Mouse (Mus musculus) embryonic fibroblast, embryonic 13.5 days (primary cell): Measurements from ENCODE around the gene Gramd1b. TPM values are rescaled to one million over a fixed set of nuclear protein-coding genes. Genes with fewer than 3 reads are reported as not detected.
A peak's percentile ranks its signal among the peaks of the same experiment; 100 is the strongest.

Experiments used
- H3K27ac ChIP-seq: 2 replicates; pipeline ENCODE4 v1.5.1; 2012; ENCODE audit warnings: low read length, control low read depth, inconsistent platforms; ENCODE audit not compliant: insufficient read depth
- H3K4me1 ChIP-seq: 2 replicates; pipeline ENCODE4 v1.6.1; 2011; ENCODE audit warnings: low read length; ENCODE audit not compliant: control insufficient read depth, insufficient read depth
- H3K4me3 ChIP-seq: 2 replicates; pipeline ENCODE4 v1.5.1; 2011; ENCODE audit warnings: mild to moderate bottlenecking, control low read depth, low read length; ENCODE audit not compliant: insufficient read depth
- CTCF ChIP-seq: IDR thresholded peaks from 2 replicates; pipeline ENCODE4 v1.5.1; 2011; ENCODE audit warnings: mild to moderate bottlenecking, control low read depth, low read length, moderate library complexity, borderline replicate concordance; ENCODE audit not compliant: insufficient read depth
- POLR2A ChIP-seq: IDR thresholded peaks from 2 replicates; pipeline ENCODE4 v1.6.1; 2011; ENCODE audit warnings: low read depth, mild to moderate bottlenecking, control low read depth, low read length, moderate library complexity
- polyA plus RNA-seq: library from polyadenylated mRNA; stranded (reverse); fragments of >200 nt; gene quantifications from 2 replicates; pipeline ENCODE4 v1.2.4, GENCODE M21; 2011; ENCODE audit warnings: low read depth; ENCODE audit not compliant: missing spikeins, insufficient read length

Gene Gramd1b
- polyA plus RNA-seq, 1 experiment = 14.3 TPM

DNA sequence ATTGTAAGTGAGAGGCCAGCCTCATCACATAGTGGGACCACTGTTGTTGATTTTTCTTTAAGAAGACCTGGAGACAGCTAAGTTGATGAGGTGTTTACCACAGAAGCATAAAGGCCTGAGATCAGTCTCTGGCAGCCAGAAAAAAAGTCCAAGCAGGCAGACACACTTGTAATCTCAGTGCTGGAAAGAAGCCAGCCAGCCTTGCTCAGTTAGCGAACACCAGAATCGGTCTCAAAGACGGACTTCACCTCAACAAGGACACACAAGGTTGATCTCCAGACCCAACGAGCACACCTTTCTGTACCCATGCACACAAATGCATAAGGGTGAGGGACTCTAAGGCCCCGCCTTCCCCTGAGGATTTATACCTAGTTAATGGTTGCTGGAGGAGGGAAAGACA, 125.9 kb downstream of the Gramd1b start:
- Histone ChIP-seq H3K4me1 (no peaks in the 10 kb centered on the region), H3K27ac (no peak overlapping the region), H3K4me3 (no peak overlapping the region)
- TF ChIP-seq CTCF (no peak), POLR2A (no peak)

DNA sequence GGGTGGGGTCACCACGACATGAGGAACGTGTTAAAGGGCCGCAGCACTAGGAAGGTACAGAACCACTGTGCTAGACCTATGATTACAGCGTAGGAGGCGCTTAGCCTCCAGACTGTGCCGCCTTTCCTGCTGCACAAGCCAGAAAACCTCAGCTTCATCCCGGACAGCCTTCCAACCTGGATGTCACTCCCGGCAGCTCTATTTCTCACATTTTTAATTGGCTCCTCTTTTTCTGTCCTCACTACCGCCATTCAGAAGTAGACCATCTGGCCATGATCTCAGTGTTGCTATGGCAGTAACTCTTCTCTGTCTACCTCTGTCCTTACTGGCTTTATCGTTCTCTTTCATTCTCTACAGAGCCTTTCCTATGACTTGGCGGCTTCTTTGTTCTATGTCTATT, 126.5 kb downstream of the Gramd1b start:
- Histone ChIP-seq H3K4me1 (no peaks in the 10 kb centered on the region), H3K27ac (no peak overlapping the region), H3K4me3 (no peak overlapping the region)
- no peak for TF ChIP-seq CTCF
- TF ChIP-seq POLR2A = no peak

GRCm38 (mm10) chr9:40403750-40404149, 127.4 kb downstream of the Gramd1b start:
- TF ChIP-seq CTCF = no peak
- TF ChIP-seq POLR2A = no peak
- H3K4me3 ChIP-seq = no peak overlapping the region

DNA sequence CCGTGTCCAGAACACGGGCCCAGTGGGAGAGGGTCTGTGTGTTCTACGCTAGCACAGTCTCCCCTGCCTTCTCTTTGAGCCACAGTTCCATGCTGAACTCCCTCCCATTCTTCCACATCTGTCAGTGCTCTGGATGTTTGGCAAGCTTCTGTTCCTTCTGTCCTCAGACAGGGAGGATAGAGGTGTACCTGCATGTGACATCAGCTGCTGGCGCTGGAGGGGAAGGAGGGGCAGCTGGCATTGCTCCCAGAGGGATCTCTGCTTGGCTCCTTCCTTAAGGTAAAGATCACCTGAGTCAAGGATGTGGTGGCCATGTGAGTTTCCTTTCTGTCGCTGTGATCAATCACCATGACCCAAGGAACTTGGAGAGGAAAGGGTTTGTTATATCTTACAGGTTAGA, 129.4 kb downstream of the Gramd1b start:
- no peak overlapping the region for H3K4me3 ChIP-seq
- TF ChIP-seq POLR2A (no peak), CTCF (no peak)
- H3K27ac ChIP-seq = no peak overlapping the region
- H3K4me1 ChIP-seq = no peaks in the 10 kb centered on the region

More at GRCm38 (mm10) chr9:40403750-40404149, 127.4 kb downstream of the Gramd1b start:
- no peaks in the 10 kb centered on the region for H3K4me1 ChIP-seq
- H3K27ac ChIP-seq = no peak overlapping the region

GRCm38 (mm10) chr9:40400854-40401253, 130.3 kb downstream of the Gramd1b start:
- no peak overlapping the region for H3K4me3 ChIP-seq
- TF ChIP-seq CTCF = no peak
- TF ChIP-seq POLR2A = no peak
- no peaks in the 10 kb centered on the region for H3K4me1 ChIP-seq
- no peak overlapping the region for H3K27ac ChIP-seq

- Histone ChIP-seq H3K4me3 (no peak overlapping the region), H3K4me1 (no peaks in the 10 kb centered on the region), H3K27ac (no peak overlapping the region)
- no peak for TF ChIP-seq CTCF
- no peak for TF ChIP-seq POLR2A
Observed at GRCm38 (mm10) chr9:40400171-40400570, 131.0 kb downstream of the Gramd1b start.

DNA sequence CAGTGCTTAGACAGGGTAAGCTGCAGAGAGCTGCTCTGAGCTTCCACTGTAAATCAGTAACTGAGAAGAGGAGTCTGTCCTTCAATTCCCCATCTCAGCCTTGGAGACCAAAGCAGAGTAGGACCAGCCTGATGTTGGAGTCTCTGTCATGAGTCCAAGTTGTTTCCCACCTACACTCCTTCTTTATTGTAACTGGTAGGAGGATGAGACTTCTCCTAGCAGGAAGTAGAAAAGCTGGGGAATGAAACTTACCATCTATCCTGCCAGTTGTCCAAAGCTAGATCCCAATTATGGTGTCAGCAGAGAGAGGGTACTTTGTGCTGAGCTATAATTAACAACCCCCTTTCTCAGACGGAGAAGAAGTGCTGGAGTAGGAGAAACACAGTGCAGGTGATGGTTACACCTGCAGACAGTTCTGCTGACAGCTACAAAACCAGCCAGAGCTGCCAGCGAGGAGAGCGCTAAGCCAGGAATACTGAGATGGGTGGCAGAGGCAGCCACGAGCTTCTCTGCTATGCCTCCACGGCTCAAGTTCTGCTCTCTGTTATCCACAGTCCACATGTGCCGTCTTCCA, 131.7 kb downstream of the Gramd1b start:
- H3K4me3 ChIP-seq = no peak overlapping the region
- no peak for TF ChIP-seq CTCF
- TF ChIP-seq POLR2A = no peak
- H3K27ac ChIP-seq = no peak overlapping the region
- no peaks in the 10 kb centered on the region for H3K4me1 ChIP-seq

DNA sequence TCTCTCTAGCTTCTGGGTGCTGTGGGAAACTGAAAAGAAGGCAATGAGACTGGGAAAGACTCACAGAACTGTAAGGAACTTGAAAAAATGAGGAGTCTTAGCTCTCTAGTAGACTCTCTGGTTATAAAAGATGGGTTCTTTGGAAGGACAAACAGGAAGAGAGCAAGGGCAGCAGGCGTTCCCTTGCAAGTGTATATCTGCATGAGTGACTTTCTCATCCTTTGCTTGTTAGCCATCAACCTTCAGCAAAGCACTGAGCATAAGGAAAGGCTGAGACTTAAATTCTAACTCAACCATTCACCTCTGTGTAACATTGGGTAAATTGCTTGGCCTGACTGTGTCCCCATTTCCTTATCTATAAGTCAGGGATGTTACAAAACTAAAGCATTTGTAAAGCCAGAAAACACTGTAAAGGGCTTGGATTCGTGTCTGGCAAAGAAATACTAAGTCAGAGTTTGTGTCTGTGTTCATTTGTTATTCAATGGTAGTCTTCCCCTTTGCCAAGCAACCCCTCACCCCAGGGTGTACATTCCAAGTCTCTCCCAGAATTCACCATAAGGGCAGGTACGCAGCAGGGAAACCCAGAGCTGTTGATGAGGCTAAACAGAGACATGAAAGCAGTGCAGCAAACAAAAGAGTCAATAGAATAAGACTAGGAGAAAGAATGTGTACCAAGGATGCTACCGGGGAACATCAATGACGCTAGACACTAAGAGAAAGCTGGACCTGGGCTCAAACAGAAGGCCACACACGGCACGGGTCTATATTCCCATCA, 133.5 kb downstream of the Gramd1b start:
- Histone ChIP-seq H3K4me1 (no peaks in the 10 kb centered on the region), H3K27ac (no peak overlapping the region), H3K4me3 (no peak overlapping the region)
- TF ChIP-seq CTCF (no peak), POLR2A (no peak)

- peak overlapping the region; percentile 15 for H3K4me3 ChIP-seq
- TF ChIP-seq CTCF (no peak), POLR2A (no peak)
- H3K27ac ChIP-seq = no peak overlapping the region
Observed at GRCm38 (mm10) chr9:40397036-40397435, 134.1 kb downstream of the Gramd1b start.

GRCm38 (mm10) chr9:40396171-40396570, 135.0 kb downstream of the Gramd1b start:
- no peak overlapping the region for H3K27ac ChIP-seq
- no peak overlapping the region for H3K4me3 ChIP-seq
- H3K4me1 ChIP-seq = peaks cover 4% of the 10 kb centered on the region; the same call in 1 of the 2 replicates
- TF ChIP-seq POLR2A = no peak
- TF ChIP-seq CTCF = no peak

More at GRCm38 (mm10) chr9:40397036-40397435, 134.1 kb downstream of the Gramd1b start:
- 0 out of 2 replicates have a peak, but pooled peaks cover 2% of the 10 kb centered on the region for H3K4me1 ChIP-seq
